Mouse (Mus musculus): ENCODE data around the gene Cst11. TPM values are rescaled to one million over a fixed set of nuclear protein-coding genes. Genes with fewer than 3 reads are reported as not detected.

Gene Cst11
- polyA plus RNA-seq, 1 experiment from 2014 or later: not detected

DNA sequence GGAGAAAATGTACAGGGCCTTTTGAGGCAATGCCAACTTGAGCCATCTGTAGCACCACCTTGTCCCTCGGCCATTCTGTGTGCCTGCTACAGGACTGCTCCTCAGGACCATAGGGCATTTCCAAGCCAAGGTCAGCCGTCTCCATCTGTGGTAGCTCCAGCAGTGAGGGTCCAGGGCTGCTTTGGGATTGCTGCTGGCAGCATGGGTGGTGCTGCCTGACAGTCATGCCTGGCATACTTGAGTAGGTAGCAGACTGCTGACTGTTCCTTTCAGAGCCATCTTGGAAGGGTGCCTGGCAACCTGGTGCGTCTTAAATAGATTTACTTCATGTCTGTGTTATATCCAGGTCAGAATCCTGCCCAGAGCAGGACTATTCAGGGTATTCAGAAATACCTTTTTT is 28.3 kb downstream of the Cst11 start:
- Histone ChIP-seq H3K4me3 (no peak overlapping the region), H3K36me3 (no peaks in the 10 kb centered on the region), H3K9ac (no peak overlapping the region), H3K4me2 (replicated peaks) (no peak overlapping the region), H3K27me3 (no peaks in the 10 kb centered on the region), H3K27ac (no peak overlapping the region), H3K4me1 (no peaks in the 10 kb centered on the region), H3K9me3 (replicated peaks) (no peaks in the 10 kb centered on the region)
- ATAC-seq (ENCODE audit: low FRiP score): no peak
- WGBS: 79% methylated on average over 3 of the region's 3 CpGs

DNA sequence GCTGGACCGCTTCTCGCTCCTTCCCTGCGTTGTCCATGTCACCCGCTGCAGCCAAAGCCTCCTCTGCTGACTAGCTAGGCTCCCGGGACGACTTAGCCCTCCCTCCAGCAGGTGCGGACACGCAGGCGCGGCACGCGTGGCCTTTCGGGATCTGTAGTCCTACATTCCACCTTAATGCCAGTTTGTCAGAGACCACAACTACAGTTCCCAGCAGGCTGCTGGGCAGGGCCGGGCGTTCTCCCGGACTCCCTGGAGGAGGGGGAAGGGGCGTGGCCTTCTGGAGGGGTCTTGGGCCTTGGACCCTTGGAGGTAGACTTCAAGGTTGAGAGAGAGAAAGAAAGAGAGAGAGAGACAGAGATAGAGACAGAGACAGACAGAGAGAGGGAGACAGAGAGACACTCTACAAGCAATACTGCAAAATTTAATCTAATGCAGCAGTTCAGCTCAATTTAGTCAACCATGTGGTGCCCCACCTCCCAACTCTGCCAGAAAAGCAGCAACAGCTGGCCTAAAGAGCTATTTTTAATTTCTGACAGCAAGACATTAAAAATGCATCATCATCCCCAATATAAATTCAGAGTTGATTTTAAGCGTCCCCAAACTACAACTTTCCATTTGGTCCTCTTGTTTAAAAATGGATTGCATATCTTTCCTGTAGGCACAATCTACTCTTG is 38.8 kb downstream of the Cst11 start, which contains the start of gene Napb:
TSS of gene Napb (minus strand) at position 141 of the 674 bp plus-strand sequence.
- Histone ChIP-seq H3K9me3 (replicated peaks) (0 out of 2 replicates have a peak, but pooled peaks cover 8% of the 10 kb centered on the region), H3K4me1 (peaks cover 11% of the 10 kb centered on the region; the same call in 1 of the 2 replicates), H3K27me3 (no peaks in the 10 kb centered on the region), H3K27ac (peak within 1 kb of the TSS; percentile 24; the same call in 1 of the 2 replicates), H3K9ac (peak within 1 kb of the TSS; percentile 74), H3K4me3 (peak within 1 kb of the TSS; percentile 65), H3K4me2 (replicated peaks) (peak within 1 kb of the TSS; percentile 79), H3K36me3 (no peaks in the 10 kb centered on the region)
- 4% methylated on average over 18 of the region's 18 CpGs for WGBS
- ATAC-seq (ENCODE audit: low FRiP score): peak; percentile 100

GRCm38 (mm10) chr2:148731614-148732326 is 39.5 kb downstream of the Cst11 start:
- WGBS: 2% methylated on average over 35 of the region's 35 CpGs
- ATAC-seq (ENCODE audit: low FRiP score): peak; percentile 86
- H3K27me3 ChIP-seq: no peaks in the 10 kb centered on the region
- 0 out of 2 replicates have a peak, but pooled peaks cover 8% of the 10 kb centered on the region for H3K9me3 ChIP-seq (replicated peaks)
- peak overlapping the region; percentile 79 for H3K4me2 ChIP-seq (replicated peaks)
- peak overlapping the region; percentile 74 for H3K9ac ChIP-seq
- H3K36me3 ChIP-seq: no peaks in the 10 kb centered on the region
- peaks cover 11% of the 10 kb centered on the region; the same call in 1 of the 2 replicates for H3K4me1 ChIP-seq
- H3K4me3 ChIP-seq: peak overlapping the region; percentile 65
- peak overlapping the region; percentile 24; the same call in 1 of the 2 replicates for H3K27ac ChIP-seq

GRCm38 (mm10) chr2:148719271-148719995 is 51.9 kb downstream of the Cst11 start:
- Histone ChIP-seq H3K9me3 (replicated peaks) (no peaks in the 10 kb centered on the region), H3K4me1 (no peaks in the 10 kb centered on the region), H3K9ac (no peak overlapping the region), H3K4me2 (replicated peaks) (no peak overlapping the region), H3K27ac (no peak overlapping the region), H3K36me3 (no peaks in the 10 kb centered on the region), H3K27me3 (no peaks in the 10 kb centered on the region), H3K4me3 (no peak overlapping the region)
- no peak for ATAC-seq (ENCODE audit: low FRiP score)
- WGBS: 83% methylated on average over 2 of the region's 2 CpGs

Other genes with a start within 250 kb of the Cst11 start
- 70.5 and 72.4 TPM in 2 replicates for gene Nxt1, start 98.9 kb downstream of the Cst11 start, polyA plus RNA-seq (2016; fragmentation: Nextera tagmentation; extraction: Ambion mirVana)
- gene Gzf1, start 90.5 kb downstream of the Cst11 start, polyA plus RNA-seq (2016; fragmentation: Nextera tagmentation; extraction: Ambion mirVana): 21.4 and 22.5 TPM in 2 replicates
- gene Napb, start 39.0 kb downstream of the Cst11 start, polyA plus RNA-seq (2016; fragmentation: Nextera tagmentation; extraction: Ambion mirVana): 25.6 and 30.6 TPM in 2 replicates
- not detected in 2 replicates for gene Cstl1, start 21.1 kb downstream of the Cst11 start, polyA plus RNA-seq (2016; fragmentation: Nextera tagmentation; extraction: Ambion mirVana)
- not detected in 2 replicates for gene 8030411F24Rik, start 10.5 kb upstream of the Cst11 start, polyA plus RNA-seq (2016; fragmentation: Nextera tagmentation; extraction: Ambion mirVana)
- gene Cst12, start 17.9 kb upstream of the Cst11 start, polyA plus RNA-seq (2016; fragmentation: Nextera tagmentation; extraction: Ambion mirVana): not detected in 2 replicates
- gene Cst8, start 27.3 kb upstream of the Cst11 start, polyA plus RNA-seq (2016; fragmentation: Nextera tagmentation; extraction: Ambion mirVana): not detected in 2 replicates
- gene Cst13, start 48.6 kb upstream of the Cst11 start, polyA plus RNA-seq (2016; fragmentation: Nextera tagmentation; extraction: Ambion mirVana): not detected in 2 replicates
- gene Cst9, start 63.6 kb upstream of the Cst11 start, polyA plus RNA-seq (2016; fragmentation: Nextera tagmentation; extraction: Ambion mirVana): not detected in 2 replicates
- not detected in 2 replicates for gene 9230104L09Rik, start 93.5 kb upstream of the Cst11 start, polyA plus RNA-seq (2016; fragmentation: Nextera tagmentation; extraction: Ambion mirVana)
- gene Cst3, start 104.2 kb upstream of the Cst11 start, polyA plus RNA-seq (2016; fragmentation: Nextera tagmentation; extraction: Ambion mirVana): 339 and 373 TPM in 2 replicates
- gene Gm1330, start 231.8 kb upstream of the Cst11 start, polyA plus RNA-seq (2016; fragmentation: Nextera tagmentation; extraction: Ambion mirVana): not detected in 2 replicates
- gene Gm10750, start 245.7 kb upstream of the Cst11 start, polyA plus RNA-seq (2016; fragmentation: Nextera tagmentation; extraction: Ambion mirVana): not detected in 2 replicates